Mouse (Mus musculus) olfactory bulb, adult 2 months (tissue): ENCODE results near the gene Rbks.

Experiments
- CTCF ChIP-seq: fragments of 200-500 bp; IDR thresholded peaks from 2 replicates; pipeline ENCODE4 v1.5.1; 2012; ENCODE audit warnings: low read depth, mild to moderate bottlenecking, low read length, moderate library complexity; ENCODE audit not compliant: insufficient read depth
- POLR2A ChIP-seq: fragments of 200-500 bp; IDR thresholded peaks from 2 replicates; pipeline ENCODE4 v1.6.1; 2012; ENCODE audit warnings: mild to moderate bottlenecking, low read depth, low read length, moderate library complexity; ENCODE audit not compliant: insufficient read depth

GRCm38 (mm10) chr5:31601162-31601722 is 96.2 kb downstream of the Rbks start:
- TF ChIP-seq CTCF (no peak), POLR2A (no peak)
